Mouse (Mus musculus): ENCODE measurements around the gene Lta.

GRCm38 (mm10) chr17:35251981-35252380 lies 46.8 kb upstream of the Lta start:
- TF ChIP-seq POLR2A (IDR thresholded peaks at IDR 0.05; ENCODE audit: insufficient read depth, low read depth, low read length) (no peak), CTCF (IDR thresholded peaks at IDR 0.05) (no peak), EP300 (IDR thresholded peaks at IDR 0.05; ENCODE audit: insufficient read depth, low read depth, low read length) (no peak)

Data from heart, adult 2 months (tissue).